Mouse (Mus musculus): ENCODE results near the gene Irx3.

Gene Irx3

GRCm38 (mm10) chr8:91801241-91801811, 541 bp downstream of the Irx3 start:
- no peak for DNase-seq (ENCODE audit: low spot score)

- DNase-seq (ENCODE audit: low spot score): no peak
Observed at GRCm38 (mm10) chr8:91800523-91801240, 1.2 kb downstream of the Irx3 start.

- DNase-seq (ENCODE audit: low spot score): no peak
Observed at GRCm38 (mm10) chr8:91799681-91800522, 2.0 kb downstream of the Irx3 start.

- no peak for DNase-seq (ENCODE audit: low spot score)
Observed at GRCm38 (mm10) chr8:91799016-91799581, 2.8 kb downstream of the Irx3 start.

GRCm38 (mm10) chr8:91797626-91798271, 4.1 kb downstream of the Irx3 start:
- DNase-seq (ENCODE audit: low spot score): no peak

- DNase-seq (ENCODE audit: low spot score): peak; percentile 12
Observed at GRCm38 (mm10) chr8:91793846-91794245, 8.0 kb downstream of the Irx3 start.

- DNase-seq (ENCODE audit: low spot score): no peak
Observed at GRCm38 (mm10) chr8:91787194-91787895, 14.5 kb downstream of the Irx3 start.

GRCm38 (mm10) chr8:91782940-91783339, 18.9 kb downstream of the Irx3 start:
- DNase-seq (ENCODE audit: low spot score): no peak

GRCm38 (mm10) chr8:91782201-91782600, 19.7 kb downstream of the Irx3 start:
- DNase-seq (ENCODE audit: low spot score): no peak

GRCm38 (mm10) chr8:91780648-91781047, 21.2 kb downstream of the Irx3 start:
- DNase-seq (ENCODE audit: low spot score): no peak

- DNase-seq (ENCODE audit: low spot score): peak; percentile 83
Observed at GRCm38 (mm10) chr8:91768857-91769256, 33.0 kb downstream of the Irx3 start.

GRCm38 (mm10) chr8:91765411-91766034, 36.3 kb downstream of the Irx3 start:
- DNase-seq (ENCODE audit: low spot score): peak; percentile 82

- no peak for DNase-seq (ENCODE audit: low spot score)
Observed at GRCm38 (mm10) chr8:91755566-91755965, 46.3 kb downstream of the Irx3 start.

GRCm38 (mm10) chr8:91755062-91755461, 46.8 kb downstream of the Irx3 start:
- no peak for DNase-seq (ENCODE audit: low spot score)

- DNase-seq (ENCODE audit: low spot score): no peak
Observed at GRCm38 (mm10) chr8:91750794-91751125, 51.1 kb downstream of the Irx3 start.

- no peak for DNase-seq (ENCODE audit: low spot score)
Observed at GRCm38 (mm10) chr8:91750096-91750793, 51.6 kb downstream of the Irx3 start.

- DNase-seq (ENCODE audit: low spot score): no peak
Observed at GRCm38 (mm10) chr8:91749412-91749811, 52.5 kb downstream of the Irx3 start.
